Mouse (Mus musculus) E14TG2a.4 (cell line): ENCODE data around the gene Spast.

Source experiments
- CTCF ChIP-seq: conservative IDR thresholded peaks from 2 replicates; pipeline ENCODE4 v1.5.1; 2014; ENCODE audit warnings: low read length
- POU5F1 ChIP-seq: IDR thresholded peaks from 2 replicates; pipeline ENCODE4 v1.6.1; 2014; ENCODE audit warnings: low read length, borderline replicate concordance

DNA sequence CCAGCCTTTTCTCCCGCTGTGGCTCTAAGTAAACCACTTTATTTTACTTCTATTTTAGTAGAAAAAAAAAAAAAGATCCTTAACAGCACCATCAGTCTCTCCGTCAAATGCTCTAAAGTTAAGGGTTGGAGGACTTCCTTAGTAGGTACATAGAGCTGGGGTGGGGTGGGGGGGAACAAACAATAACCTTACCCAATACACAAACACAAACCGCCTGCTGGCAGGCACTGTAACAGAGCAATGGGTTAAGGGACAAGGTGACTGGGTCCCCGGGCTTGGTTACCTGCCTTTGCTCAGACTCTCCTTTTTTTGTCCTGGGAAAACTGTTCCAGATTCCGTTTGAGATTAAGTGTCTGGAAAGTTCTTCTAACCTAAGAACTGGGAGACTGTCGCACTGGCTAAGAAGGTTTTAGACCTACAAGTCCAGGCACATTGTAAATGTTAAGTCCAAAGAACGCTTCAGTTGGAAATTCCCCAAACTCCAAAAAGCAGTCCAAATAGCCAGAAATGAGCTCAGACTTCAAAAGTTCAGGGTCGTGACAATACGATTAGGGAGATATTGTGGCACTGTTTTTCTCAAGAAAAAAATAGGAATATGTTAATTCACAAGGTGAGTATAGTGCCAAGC lies 7.6 kb upstream of the Spast start:
- TF ChIP-seq CTCF, result no peak
- no peak for TF ChIP-seq POU5F1
